Mouse (Mus musculus): ENCODE data around the gene Slc47a2. TPM values are rescaled to one million over a fixed set of nuclear protein-coding genes. Genes with fewer than 3 reads are reported as not detected.

Gene Slc47a2
- total RNA-seq (2021): not detected
- long read RNA-seq, experiment 1, partial matches to known transcripts: 0 of 3 reads
- long read RNA-seq, experiment 1, other reads (novel, unspliced or antisense): 3 of 3 reads
- long read RNA-seq, experiment 2, partial matches to known transcripts: 0 of 1 reads
- long read RNA-seq, experiment 2, other reads (novel, unspliced or antisense): 1 of 1 reads

DNA sequence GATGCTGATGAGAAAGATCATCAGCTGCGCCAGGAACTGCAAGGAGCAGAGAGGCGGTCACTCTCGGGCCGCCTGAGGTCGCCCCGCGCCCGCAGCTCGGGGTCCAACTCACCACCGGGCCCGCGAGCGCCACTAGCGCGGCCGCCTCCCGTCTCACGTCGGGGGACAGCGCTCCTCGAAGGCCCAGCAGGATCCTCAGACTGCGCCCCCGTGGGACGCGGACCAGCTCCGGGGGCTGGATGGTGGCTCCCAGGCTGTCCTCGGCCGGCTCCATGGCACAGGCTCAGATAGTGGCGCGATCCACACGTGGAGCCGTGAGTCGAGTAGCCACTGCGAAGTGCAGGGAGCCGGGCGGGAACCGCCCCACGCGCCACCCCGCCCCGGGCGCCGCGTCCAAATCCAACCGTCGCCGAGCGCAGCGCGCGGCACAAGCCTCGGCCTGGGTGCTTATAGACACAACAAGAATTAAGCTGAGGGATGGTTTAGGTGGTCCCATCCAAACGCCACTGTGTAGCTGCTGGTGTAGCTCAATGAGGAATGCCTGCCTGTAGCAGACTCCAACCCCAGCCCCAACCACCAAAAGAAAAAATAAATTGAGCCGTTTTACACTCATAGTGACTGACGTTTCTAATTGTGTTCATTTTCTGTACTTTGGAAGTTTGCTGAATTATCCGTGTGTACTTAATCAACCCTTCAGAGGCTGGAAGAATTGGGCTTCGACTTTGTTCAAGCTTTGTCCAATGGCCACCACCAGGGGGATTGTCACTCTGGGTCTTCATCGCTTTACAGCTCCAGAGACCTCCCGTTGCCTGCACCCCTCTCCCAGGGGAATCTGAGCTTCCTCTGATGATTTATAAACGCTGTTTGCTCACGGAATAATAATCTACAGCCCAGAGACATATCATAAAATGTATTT lies at the start of gene Slc47a2:
Gene Slc47a2, minus strand, starts transcription at position 356 of the 916 bp plus-strand sequence.
- DNase-seq: peak; percentile 36

DNA sequence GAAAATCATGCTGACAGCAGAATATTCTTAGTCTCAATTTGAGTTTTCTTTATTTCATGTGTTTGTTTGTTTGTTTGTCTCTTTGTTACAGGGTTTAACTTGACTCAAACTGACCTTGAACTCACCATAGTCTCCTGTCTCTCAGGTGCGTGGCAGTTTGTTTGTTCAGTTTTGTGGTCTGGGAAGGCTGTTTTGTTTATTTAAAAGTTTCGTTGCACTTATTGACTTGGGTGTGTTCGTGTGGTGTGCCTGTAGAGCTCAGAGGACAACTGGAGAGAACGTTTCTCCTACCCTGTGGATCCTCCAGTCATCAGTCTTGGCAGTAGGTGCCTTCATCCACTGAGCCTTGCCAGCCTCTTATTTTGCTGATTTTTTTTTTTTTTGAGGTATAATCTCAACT lies 46.3 kb upstream of the Slc47a2 start:
- no peak for DNase-seq

DNA sequence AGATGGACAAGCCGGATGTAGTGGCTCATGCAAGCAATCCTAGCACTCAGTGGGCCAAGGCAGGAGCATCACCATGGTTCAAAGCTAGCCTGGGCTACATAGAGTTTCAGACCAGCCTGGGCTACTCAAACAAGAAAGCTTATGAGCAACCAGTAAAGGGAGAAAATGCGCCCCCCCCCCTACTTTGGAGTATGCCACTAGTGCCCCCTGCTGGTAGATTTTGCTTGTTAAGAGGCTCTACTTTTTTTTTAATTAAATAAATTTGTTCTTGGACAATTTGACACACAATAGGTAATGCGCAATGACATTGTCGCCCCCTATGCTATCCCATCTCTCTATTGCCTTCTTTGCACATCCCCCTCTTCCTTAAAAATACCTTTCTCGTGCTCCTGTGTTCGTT lies 45.4 kb upstream of the Slc47a2 start:
- DNase-seq: peak; percentile 54

DNA sequence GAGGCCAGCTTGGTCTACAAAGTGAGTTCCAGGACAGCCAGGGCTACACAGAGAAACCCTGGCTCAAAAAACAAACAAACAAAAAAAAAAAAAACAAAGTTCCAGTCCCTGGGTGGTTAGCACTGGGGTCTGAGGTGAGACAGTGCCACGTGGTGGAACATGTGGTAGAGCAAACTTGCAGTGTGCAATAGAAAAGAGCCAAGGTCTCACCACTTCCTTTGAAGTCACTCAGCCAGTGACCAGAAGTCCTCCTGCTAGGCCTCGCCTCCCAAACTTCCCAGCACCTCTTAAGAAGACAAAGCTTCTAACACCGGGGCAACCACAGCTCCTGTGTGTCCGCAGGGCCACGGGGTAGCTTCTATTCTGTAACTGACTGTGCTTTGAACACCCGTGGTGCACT lies 44.6 kb upstream of the Slc47a2 start:
- no peak for DNase-seq

DNA sequence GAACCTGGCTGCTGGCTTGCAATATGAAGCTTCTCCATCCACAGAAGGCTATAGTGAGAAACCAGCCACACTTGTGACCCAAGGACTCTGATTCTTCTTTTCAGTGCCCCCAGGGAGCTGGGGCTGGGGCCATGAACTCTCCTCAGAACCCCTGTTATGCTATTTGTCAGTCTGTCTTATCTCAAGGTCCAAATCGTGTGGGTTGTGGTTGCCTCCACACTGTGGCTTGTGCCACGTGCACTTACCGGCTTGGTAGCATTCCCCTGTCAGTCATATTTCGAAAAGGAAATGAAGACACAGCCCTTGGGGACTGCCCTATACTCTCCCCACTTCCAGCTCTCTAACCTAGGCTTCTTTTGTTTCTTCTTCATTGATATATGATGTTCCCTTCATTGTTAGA lies 43.1 kb upstream of the Slc47a2 start:
- no peak for DNase-seq

DNA sequence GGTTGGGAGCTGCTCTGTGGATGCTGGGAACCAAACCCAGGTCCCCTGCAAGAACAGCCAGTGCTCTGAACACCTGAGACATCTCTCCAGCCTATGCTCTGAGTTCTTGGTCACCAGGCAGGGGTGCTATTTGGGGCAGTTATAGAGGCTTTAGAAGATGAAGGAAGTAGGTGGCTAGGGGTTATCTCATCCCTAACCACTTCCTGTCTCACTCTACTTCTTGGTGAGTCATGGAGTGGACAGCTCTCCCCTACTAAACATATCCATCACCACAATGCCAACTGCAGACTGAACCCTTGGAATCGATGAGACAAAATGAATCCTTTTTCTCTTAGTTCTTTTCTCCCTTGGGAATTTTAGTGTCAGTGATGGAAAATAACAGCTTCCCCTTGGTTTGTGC lies 38.6 kb upstream of the Slc47a2 start:
- no peak for DNase-seq

DNA sequence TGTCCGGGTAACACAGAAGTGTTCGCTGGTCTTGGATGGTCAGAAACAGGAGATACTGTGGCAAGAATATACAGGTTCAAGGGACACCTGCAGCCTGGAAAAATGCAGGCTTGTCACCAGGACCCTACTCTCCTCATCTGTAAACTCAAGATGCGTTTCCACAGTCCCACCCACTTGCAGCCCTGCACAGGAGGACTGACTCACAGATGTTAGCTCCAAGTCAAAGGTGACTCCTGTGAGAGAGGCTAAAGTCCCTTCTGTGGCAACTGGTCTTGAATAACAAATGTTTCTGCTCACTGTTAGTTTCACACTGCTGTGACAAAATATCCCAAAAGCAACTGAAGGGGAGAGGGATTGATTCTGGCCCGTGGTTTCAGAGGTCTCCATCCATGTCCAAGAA lies 36.0 kb upstream of the Slc47a2 start:
- DNase-seq: no peak

DNA sequence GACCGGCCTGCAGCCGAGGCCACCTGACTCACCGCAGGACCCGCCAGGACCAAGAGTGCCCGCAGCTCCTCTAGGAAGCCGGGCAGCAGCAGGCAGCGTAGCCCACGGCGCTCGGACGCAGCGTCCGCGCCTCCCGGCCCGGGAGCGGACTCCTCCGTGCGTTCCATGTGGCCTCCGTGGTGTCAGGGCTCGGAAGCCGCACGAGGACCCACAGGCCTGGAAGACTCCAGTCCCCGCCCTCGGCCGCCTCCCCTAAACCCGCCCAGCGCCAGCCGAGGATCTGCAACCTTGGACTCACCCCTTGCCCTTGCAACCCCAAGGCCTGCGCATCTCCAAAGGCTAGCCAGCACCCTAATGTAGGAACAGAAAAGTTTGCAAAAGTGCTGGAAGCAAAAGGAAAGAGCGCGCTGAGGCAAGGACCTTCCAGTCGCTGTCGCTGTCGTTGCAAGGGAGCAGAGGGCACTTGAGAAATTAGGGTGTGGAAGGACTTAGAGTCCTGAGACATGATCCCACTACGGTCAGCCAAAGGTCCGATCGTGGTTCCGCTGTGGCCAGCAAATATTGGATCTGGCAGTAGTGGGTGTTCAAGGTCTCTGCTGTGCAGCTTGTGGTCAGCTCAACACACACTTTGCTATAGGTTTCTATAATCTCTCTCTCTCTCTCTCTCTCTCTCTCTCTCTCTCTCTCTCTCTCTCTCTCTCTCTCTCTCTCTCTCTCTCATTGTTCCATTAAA lies 35.4 kb upstream of the Slc47a2 start, which contains the start of gene Slc47a1:
Gene Slc47a1, minus strand, starts transcription at position 465 of the 733 bp plus-strand sequence.
- DNase-seq: peak; percentile 65

DNA sequence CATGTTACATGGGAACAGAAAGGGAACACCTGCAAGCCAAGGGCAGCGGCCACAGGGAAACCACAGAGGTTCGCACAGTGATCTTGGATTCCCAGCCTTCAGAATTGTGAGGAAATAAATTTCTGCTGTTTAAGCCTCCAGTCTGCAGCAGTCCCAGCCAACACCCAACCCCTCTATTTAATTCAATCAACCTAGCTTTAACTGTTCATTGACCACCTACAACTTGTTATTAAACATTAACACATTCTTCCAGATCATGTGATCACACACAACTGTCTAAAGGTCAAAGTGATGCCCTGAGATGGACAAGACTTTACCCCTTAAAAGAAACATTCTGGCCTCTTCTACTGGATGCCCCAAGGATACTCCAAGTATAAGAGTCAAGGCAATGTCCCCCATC lies 26.0 kb upstream of the Slc47a2 start:
- DNase-seq: no peak

DNA sequence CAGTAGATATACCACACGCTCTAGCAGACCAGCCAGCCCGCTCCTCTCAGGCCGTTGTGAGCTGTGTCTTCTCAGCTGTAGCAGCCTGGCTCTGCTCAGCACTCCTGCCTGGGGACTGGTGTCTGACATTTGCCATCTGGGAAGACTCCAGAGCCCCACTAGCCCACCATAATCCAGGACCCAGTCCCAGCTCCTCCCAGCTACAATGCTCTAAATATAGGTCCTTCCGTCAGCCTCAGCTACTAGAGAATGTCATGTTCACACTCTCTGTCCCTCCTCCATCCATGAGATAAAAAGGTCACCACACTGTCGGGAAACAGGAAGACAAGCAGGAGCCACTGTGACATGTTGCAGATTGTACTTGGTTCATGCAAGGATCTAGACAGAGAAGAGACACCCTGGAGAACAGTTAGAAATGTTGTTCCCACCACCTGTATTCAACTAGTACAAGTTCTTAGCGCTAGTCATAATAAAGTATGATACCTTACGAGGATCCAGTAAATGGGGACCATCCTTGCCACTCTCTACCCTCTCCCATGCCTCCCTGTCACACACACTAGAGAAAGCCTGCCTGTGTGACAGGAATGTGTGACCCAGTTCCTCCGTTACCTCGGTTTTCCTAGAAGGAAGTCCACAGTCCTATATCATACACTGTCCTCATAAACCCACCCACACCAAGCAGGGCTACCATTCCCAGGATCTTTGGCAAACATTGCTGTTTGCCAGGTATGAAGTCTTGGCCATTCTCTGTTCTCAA lies 24.0 kb upstream of the Slc47a2 start:
- no peak for DNase-seq

DNA sequence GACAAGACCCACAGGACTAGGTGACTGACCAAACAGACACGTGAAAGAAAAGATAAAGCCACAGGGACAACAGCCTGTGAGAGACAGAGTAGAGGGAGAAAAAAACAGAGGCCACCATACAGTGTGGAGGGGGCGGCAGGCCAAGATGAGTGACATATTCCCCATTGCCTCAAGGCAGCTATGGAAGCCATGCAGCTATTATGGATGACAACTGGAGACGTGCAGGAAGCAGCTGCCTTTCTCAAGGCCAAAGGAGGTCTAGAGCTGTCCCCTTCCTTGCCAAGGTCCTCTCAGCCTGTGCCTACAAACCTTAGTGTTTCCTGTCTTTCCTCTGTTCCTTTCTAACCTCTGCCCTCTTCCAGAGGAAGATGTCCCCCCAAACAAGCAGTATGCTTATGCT lies 23.3 kb upstream of the Slc47a2 start:
- no peak for DNase-seq

DNA sequence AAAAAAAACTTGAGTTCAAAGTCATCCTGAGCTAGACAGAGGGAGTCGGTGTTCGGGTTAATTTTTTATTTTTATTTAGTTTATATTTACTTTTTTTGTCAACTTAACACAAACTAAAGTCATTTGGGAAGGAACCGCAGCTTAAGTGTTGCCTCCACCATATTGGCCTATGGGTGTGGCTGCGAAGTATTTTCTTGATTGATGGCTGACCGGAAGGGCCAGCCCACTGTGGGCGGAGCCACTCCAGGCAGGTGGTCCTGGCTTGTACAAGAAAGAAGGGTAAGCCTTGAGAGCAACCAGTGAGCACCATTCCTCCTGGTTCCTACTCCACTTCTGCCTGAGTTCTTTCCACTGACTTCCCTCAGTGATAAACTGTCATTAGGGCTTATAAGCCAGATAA lies 21.4 kb upstream of the Slc47a2 start:
- no peak for DNase-seq

DNA sequence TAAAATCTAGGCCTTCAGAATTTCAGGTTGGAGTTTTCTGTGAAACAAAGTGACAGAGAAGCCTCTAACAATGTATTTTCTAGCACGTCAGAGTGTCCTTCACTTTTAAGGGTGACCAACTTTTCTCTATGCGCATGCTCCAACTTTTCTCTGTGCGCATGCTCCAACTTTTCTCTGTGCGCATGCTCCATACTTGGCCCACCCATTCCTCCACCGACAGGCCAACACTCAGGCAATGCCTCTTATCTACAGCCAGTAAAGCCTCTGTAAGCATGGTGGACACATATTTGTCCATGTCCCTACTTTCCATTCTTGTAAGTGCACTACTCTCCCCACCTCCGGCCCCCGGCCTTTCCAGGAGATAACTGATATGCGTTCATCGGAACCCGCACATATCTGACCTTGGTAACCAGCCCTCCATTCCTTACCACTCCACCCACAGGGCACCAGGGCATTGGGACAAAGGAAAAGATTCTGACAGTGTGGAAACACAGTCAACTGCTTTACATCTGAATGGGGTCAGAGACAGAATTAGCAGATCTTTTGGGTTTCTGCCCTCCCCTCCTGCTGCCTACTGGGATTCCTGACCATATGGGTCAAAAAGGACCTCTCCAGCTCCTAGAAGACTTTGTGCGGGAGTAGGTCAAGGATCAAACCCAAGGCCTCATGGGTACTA lies 19.0 kb upstream of the Slc47a2 start:
- no peak for DNase-seq

DNA sequence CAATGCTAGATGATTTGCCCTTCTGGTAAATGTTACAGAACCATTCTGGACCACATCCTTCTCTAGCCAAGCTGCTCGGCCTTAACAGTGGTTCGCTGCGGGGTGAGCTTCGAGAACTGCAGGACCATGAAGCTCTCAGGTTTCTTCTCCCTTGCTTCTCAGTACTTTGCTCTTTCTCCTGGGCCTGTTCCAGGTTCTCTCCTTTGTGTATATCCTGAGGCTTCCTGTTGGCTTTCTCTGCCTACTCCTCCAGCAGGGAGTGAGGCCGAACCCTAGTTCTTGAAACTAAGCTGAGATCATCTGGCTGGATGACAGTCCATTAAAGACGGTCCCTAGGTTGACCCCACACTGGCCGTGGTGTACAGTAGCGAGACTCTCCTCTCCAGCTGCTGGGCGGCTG lies 13.9 kb upstream of the Slc47a2 start:
- DNase-seq: no peak

DNA sequence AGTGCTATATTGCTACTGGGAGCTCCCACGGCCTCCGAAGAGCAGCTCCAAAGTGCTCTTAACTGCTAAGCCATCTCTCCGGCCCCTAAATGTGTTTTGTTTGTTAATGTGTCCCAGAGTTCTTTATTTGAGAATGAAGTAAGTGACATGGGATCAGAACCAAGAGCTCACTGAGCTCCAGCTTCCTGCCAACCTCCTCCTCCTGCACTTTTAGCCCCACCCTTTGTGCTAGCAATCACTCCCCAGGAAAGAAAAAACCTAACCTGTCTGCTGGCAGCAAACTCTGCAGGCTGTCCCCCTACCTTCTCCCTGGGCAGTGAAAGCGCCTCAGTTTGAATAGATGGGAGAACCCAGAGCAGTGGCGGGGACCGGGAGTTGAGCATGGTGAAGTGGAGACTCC lies 13.5 kb upstream of the Slc47a2 start:
- no peak for DNase-seq

DNA sequence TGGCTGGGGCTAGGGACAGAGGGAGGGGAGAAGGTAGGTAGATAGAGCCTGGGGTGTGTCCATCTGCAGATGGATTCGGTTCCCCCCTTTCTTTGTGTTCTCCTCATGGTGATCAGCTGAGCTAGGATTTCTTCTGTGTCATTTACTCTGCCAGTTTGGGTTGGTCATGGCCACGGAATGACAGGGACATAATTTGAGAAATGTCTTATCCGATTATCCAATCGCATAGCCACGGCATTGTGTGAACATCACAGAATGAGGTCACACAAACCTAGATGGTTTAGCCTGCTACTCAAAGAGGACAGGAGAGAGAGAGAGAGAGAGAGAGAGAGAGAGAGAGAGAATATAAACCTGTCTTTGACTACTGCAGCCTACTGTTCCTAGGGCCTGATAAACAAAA lies 12.7 kb upstream of the Slc47a2 start:
- no peak for DNase-seq

DNA sequence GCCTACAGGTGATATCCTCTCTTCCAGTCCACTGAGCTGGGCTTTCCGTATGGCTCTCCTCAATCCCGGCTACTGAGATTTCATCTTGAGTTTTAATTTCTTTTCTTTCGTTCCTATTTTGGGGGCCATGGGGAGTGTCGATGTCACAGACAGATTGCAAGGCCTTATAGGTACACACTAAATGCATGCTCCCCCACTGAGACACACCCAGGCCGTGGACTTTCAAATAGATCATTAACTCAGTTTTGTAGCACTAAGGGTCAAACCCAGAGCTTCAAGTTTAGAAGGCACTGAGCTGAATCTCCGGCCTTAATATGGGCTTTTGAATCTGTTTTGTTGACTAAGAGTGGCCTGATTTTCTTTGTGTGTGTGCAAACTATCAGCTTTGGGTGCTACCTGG lies 11.7 kb upstream of the Slc47a2 start:
- DNase-seq: no peak

DNA sequence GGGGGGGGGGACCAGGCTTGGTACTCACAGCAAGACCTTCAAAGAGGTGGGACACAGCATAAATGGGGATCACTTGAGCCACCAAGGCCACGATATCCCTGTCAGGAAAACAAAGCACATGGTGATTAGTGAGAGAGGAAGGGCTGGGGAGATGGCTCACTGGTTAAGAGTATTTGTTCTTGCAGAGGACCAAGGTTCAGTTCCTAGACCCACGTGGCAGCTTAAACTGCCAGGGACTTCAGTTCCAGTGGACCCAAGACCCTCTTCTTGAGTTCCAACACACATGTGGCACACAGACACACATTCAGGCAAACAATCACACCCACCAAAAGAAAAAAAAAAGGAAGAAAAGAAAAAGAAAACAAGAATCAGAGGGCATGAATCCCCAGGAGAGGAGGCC lies 10.4 kb upstream of the Slc47a2 start:
- DNase-seq: no peak

DNA sequence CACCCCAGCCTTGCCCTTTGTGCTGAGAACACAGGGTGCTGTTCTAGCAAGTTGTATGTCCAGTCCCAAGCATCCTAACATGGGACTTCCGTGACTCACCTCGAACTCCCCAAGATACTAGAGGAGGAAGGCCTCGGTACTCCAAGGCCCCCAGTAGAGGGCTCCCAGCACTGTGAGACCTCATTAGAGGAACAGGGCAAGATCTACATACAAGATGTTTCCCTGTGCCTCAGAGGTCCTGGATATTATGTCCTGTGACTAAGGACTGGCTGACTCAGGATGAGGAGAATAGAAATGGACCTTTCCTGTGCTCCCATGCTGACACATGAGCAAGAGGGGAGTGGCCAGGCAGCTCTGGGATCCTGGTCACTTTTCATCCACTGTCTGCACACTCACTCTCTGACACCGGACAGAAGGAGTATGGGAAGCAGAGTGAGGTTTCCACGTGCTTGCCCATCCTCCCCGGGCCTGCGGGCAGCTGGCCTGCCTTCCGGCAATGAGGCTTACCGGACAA lies 9.5 kb upstream of the Slc47a2 start:
- peak; percentile 13 for DNase-seq

DNA sequence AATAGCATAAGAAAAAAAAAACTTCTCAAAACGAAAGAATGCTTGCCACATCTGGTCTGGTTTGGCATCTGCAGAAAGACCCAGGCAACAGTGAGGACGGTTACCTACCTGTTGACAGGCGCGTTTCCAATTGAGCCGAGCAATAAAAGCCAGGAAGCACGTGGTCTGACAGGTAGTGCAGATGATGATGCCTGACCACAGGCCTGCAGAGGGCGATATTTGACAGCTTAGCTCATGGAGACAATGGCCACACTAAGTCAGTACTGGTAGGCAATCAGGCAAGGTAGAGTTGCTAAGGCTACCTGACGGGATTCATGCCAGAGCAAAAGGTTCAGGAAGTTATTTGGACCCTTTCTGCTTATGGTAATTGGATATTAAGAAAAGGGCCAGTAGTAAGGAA lies 6.7 kb upstream of the Slc47a2 start:
- peak; percentile 79 for DNase-seq

DNA sequence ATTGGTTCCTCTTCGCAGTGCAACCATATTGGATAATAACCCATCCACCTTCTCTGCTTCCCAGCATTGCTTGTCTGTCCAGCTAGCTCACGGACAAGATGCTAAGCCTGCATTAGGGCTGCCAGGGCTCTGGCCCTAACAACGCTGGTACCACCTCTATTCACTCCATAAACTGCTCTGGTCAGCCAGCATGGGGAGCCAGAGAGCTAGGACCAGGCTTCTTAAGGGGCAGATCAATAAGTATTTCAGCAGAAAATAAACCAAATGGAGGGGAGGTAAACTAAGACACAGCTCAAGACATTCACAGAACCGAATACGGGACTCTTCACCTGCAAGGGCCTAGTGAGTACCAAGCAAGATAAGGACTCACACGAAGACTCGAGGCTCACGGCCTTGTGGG lies 3.5 kb upstream of the Slc47a2 start:
- DNase-seq: no peak

DNA sequence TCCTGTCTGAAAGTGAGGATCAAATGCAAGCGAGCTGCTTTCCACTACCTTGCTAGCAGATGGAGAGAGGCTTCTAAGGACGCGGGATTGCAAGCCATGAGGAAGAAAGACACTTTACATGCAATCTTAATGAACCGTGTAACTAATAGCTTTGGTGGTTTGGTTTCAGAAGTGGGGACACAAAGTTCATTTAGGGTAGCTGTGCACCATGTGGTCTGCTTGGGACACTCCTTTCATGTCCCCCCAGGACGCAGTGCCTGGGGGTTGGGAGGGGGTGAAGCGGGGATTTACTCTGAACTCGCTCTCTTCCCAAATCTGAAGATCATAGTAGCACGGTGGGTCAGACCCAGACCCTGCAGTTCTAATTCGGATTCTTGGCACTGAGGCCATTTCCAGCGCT lies 689 bp downstream of the Slc47a2 start:
- DNase-seq: no peak

All from adrenal gland, postnatal 10 days (tissue).